Mouse (Mus musculus) embryo, embryonic 11.5 days (tissue): ENCODE measurements around the gene Kirrel3.

Experiments used
- DNase-seq: peaks from one replicate; pipeline ENCODE4 v3.0.0-alpha.2; 2012; ENCODE audit warnings: low read depth, low spot score

Kirrel3 gene

DNA sequence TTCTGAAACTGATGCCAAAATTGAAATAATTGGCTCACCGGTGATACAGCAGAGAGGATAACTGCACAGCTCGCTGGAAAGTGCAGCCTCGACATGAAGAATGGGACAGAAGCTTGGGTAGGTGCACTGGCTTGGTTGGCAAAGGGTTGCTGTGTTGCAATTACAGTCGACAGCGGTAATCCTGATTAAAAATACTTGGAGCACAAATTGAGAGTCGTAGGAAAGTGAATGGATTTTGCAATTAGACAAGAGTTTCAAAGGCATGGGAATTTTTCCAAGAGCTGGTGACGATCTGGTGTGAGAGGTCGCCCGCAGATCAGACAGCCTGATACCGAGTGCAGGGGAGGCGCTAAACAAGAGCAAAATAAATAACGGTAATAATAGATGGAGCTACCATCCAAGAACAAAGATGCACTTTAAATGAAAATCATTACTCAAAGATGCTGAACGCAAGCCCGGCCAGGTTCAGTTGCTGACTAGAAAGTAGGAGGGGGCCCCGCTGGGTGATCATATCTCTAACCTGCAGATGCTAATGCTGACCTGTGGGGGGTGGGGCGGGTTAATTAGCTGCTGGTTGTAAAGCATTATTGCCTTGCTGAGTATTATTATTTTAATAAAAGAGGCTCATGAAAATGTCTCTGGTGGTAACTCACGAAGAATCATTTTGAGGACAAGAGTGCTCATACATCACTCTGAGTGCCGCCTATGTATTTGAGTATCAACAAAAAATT is 338.8 kb downstream of the Kirrel3 start:
- DNase-seq = no peak

DNA sequence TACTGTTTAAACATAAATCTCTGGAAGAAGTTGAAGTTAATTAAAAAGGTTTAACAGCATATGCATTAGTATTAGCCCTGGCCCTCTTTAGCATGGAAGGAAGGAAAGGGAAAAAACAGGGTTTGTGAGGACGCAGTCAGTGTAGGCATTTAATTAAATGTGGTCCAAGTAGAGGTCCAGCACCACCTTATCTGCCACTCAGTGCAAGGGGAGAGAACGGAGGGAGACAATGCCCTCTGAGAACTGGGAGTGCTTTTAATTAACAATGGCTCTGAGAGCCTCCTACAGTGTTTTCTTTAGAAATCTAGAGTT is 339.4 kb downstream of the Kirrel3 start:
- no peak for DNase-seq

- DNase-seq = no peak
Measured at GRCm38 (mm10) chr9:34825402-34826008, 339.8 kb downstream of the Kirrel3 start.

GRCm38 (mm10) chr9:34830696-34831095 is 345.0 kb downstream of the Kirrel3 start:
- no peak for DNase-seq

GRCm38 (mm10) chr9:34836801-34837200 is 351.1 kb downstream of the Kirrel3 start:
- no peak for DNase-seq

DNA sequence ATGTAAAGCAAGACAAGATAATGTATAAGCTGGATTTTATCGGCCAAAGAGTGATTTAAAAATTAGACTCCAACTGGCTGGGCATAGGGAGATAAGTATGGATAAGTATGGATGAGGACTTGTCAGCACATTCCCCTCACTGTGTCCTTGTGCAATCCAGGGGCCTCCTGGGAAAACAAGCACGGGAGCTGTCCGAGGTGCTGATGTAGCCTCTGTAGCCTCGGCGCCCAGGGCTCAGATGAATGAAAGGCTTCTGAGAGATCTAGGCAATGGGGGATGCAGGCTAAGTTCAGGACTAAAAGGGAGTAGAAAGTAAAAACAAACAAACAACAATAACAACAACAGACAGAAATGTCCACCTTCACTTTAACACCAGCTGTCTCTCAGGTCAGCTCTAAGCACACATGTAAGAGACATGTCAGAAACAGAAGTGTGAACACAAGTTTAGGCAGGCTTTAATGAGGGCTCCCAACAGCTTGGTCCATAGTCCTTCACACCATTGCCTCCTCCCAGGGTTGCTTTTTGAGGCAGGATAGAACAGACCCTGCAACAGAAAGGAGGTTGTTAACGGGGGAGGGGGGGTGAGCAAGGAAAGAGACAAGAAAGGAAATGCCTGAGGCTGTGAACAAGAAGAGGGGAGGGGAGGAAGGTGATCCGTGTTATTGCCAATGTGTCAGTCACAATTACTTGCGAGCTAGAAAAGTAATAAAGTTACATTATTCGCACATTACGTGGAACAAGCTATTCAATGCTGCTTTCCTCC is 352.2 kb downstream of the Kirrel3 start:
- DNase-seq = peak; percentile 54

- no peak for DNase-seq
Measured at GRCm38 (mm10) chr9:34843275-34843965, 357.7 kb downstream of the Kirrel3 start.

- DNase-seq = no peak
Measured at GRCm38 (mm10) chr9:34846440-34846839, 360.7 kb downstream of the Kirrel3 start.

- no peak for DNase-seq
Measured at GRCm38 (mm10) chr9:34847664-34848063, 362.0 kb downstream of the Kirrel3 start.

GRCm38 (mm10) chr9:34851136-34851535 is 365.4 kb downstream of the Kirrel3 start:
- DNase-seq = no peak

GRCm38 (mm10) chr9:34857575-34857974 is 371.9 kb downstream of the Kirrel3 start:
- DNase-seq = no peak

DNA sequence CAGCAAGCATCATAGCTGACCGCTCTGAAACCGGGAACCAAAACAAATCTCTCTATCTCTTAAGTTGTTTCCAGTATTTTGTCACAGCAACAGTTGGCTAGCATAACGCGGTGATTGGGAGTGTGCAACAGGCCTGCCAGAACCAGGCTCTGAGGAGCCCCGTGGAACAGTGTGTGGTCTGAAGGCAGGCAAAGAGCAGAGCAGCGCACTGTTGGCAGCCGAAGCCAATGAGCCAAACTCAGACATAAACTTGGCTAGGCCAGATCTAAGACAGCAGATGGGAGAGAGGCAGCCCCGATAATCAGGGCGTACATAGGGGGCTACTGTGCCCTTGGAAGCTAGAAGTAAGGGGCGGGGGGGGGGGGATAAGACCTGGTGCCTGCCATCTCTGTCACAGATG is 372.4 kb downstream of the Kirrel3 start:
- DNase-seq = no peak

GRCm38 (mm10) chr9:34860934-34861333 is 375.2 kb downstream of the Kirrel3 start:
- DNase-seq = no peak

DNA sequence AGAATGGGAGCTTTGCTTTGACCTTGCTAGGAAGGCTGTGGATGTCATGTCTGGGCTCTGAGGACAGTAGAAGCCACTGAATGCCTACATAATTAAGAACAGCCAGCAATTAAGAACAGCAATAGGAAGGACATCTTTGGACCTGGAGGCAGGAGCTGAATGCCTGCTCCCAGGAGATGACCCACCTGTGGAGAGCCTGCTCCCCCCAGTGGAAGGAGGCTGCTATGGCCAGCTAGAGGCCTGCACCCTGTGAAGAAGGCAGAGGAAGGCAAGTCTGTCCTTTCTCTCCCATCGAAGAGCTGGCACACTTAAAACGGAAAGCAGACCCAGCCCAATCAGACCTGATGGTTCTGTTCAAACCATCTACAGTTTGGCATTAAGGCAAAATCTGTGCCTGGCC is 376.1 kb downstream of the Kirrel3 start:
- DNase-seq = no peak

DNA sequence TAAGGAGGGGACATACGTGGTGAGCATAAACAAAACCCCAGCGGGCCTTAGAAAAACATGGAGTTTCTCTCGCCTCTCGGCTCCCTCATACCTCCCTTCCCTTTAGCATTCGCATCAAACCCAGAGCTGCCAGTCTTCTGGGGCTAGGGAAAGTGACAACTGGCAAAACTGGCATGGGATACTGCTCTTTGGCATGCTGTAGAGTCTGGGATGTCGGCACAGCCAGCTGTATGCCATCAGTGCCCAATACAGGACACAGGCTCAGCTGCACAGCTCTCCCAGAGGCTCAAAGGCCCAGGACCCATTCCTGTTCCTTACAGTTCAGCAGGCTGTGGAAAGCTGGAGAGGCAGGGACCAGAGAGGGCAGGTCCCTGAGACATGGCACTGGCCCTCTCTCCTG is 379.9 kb downstream of the Kirrel3 start:
- no peak for DNase-seq

DNA sequence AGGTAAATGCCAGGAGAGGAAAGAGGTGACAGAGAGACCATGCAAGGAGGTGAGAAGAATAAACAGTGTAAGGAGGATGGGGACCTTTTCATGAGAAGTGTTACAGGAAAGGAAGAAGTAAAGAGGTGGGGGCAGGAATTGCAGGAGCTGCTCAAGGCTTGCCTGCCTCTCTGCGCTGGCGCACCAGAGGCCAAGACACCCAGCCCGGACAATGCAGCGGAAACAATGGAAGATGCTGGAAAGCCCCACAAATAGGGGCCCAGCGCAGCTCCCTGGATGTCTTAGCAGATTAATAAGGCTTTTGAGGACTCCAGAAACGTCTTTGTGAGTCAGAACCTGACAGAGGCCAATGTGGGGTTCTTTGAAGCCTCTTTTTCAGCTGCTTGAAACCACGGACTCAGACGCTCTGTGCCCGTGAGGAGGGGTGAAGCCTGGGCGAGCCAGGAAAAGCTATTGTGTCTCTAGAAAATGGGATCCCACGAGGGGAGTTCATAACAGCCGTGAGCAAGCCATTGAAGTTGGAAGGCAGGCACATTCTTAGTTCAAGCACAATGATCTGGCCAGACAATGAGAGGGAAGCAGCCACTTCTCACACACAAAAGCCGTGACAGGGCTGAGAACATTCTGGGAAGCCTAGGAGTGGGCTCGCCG is 385.7 kb downstream of the Kirrel3 start:
- DNase-seq = no peak

GRCm38 (mm10) chr9:34875238-34875637 is 389.5 kb downstream of the Kirrel3 start:
- DNase-seq = no peak

DNA sequence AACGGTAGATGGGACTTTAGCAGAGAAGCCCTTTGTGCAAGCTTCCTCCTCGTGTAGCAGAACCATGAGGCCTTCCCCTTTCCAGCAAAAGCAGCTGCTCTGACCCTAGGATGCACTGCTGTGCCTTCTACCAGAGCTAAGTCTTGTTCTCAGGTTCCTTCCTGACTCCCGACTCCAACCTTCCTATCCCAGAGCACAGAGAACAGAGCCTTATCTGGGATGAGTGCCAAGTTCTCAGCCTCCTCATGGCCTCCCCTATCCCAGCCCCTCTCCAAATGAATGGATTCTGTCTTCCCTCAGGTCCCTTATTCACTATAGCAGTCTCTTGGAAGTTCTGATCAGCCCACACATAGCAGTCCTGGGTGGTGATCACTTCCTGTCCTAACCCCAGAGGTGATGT is 391.5 kb downstream of the Kirrel3 start:
- DNase-seq = no peak

- DNase-seq = no peak
Measured at GRCm38 (mm10) chr9:34877799-34878198, 392.1 kb downstream of the Kirrel3 start.

GRCm38 (mm10) chr9:34881750-34882149 is 396.1 kb downstream of the Kirrel3 start:
- DNase-seq = no peak

GRCm38 (mm10) chr9:34882211-34882610 is 396.5 kb downstream of the Kirrel3 start:
- DNase-seq = no peak

DNA sequence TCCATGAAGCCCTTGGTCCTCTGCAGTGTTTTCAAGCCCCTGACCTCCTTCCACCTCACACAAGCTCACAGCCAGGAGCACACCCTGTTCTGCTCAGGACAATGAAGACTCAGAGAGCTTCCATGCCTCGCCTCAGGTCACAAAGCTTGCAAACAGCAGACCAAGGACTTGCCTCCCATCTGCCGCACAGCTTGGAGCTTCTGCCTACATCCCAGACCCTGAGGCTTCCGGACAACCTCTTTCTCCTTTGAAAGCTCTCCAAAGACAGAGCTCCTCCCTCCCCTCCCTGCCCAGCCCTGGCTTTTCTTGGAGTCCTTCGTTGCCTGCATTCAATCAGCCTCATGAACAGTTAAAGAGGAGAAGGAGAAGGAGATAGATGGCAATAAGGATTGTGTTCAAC is 397.4 kb downstream of the Kirrel3 start:
- no peak for DNase-seq
